Mouse (Mus musculus) ovary, postnatal 36 days (tissue): Measurements from ENCODE around the gene Tent5a.
A peak's percentile ranks its signal among the peaks of the same experiment; 100 is the strongest.

Experiments used
- DNase-seq: peaks from one replicate; pipeline ENCODE4 v3.0.0; 2022; ENCODE audit warnings: low spot score, mixed read lengths

Gene Tent5a

DNA sequence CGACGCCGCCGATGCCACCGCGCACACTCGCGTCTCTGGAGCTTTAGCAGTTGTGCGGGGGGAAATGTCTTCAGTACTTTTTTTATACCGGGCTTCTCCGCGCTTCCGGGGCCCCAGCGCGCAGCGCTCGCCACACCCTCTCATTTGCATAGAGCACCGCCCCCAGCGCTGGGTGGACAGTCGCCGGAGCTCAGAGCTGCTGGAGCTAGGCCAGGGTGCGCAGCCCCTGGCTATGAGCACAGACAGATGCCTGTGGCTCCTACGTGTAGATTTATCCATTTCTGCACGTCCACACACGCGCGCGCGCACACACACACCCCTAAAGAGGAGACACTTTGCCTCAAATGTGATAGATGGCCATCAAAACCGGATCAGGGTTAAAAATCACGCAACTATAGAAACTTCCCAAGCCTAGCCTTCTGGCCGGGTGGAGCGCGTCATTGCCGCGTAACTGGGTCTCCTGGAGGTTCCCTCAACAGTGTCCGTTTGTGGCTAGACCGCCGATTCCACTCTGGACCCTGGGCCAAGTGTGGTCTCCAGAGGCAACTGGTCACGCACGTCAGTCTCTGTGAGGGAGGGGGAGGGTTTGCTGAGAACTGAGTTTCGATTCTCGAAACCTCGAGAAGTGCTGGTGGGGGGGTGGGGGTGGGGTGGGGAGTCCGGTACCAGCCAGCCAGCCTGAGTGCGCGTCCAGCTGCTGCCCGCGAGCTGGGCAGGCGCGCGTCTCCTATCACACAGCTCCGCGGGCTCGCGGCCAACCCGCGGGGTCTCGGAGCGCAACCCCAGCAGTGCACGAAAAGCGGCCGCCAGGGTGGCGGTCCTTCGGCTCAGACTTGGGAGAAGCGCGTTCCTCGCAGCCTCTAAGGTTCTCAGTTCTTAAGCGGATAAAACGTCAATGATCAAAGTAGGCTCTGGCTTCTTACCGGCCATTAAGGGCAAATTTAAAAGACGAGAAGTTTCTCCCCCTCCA lies at the start of gene Tent5a:
TSS of gene Tent5a (minus strand) at position 107 of the 970 bp plus-strand sequence.
- DNase-seq: peak; percentile 88

DNA sequence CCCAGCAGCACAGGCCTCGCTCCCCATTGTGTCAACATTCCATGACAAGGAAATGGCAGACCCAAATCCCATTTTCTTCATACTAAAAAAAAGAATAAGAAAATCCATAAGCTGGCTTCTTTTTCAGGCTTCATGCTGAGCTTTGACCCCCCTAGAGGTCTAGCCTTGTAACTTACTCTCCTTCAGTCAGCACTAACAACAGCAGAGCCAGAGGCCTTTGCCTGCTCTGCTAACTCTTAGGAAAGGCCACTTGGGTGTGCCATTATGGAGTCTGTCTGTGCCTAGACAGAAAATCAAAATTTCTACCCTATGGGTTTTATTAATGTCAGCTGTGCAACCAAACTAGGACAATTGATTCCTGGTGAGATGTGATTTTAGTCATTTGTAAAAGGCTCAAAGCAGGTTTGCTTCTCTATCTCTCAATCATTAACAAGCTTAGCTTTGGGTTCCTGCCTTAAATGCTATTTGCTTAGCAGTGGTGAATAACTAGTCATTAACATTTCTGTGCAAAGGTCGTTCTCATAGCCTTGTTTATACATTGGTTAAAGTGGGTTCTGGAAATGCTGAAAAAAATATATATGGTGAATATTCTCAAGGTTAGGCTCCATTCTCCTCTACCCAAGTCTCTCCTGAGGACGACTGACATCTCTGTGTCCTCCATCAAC lies 49.6 kb upstream of the Tent5a start:
- DNase-seq: no peak

DNA sequence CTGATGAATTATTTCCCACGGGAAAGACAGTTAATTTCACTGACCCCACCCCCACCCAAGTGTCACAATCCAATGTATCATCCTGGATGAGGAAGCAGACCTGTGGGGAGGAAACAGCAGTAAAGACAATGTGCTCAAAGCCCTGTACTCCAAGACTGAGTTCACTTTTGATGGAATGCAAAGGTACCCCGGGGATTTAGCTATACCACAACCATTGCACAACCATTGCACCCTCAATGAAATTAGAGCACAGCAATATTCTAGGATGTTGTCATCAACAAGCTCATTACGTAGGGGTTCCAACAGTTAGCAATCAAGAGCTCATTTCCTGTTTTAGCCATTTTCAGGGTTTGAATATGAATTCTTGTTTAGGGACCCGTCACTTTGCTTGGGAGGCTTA lies 48.0 kb upstream of the Tent5a start:
- no peak for DNase-seq

DNA sequence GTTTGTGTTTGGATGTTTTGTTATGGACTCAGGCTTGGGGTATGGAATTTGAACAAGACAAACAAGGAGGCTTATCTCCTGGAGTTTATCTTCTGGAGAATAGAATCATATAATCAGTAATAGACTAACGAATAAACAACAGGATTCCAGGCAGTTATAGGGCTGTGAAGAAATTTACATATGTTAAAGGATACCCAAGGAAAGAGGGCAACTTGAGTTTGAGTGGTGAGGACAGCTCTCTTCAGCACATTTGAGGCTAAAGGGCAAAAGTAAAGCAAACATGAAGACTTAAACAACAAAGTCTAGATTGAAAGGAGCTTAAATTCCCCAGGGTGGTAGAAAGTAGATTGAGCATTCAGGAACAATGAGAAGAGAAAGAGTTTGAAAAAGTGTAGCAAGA lies 44.9 kb upstream of the Tent5a start:
- DNase-seq: no peak

DNA sequence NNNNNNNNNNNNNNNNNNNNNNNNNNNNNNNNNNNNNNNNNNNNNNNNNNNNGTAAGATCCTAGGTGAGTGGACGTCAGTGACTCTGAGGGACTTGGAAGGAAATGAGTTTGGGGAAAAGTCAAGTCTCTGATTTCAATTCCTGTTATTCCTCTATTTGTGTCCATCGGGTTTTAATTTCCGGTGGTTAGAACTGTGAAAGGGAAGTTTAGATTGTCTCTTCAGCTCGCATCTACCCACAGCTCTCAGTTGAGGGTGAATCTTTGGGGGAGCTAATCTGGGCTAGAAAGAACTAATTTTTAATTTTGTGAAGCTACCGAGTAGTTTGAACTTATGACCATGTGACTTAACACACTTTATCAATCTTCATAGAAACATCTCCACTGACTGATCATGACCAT lies 42.4 kb upstream of the Tent5a start:
- DNase-seq: no peak

DNA sequence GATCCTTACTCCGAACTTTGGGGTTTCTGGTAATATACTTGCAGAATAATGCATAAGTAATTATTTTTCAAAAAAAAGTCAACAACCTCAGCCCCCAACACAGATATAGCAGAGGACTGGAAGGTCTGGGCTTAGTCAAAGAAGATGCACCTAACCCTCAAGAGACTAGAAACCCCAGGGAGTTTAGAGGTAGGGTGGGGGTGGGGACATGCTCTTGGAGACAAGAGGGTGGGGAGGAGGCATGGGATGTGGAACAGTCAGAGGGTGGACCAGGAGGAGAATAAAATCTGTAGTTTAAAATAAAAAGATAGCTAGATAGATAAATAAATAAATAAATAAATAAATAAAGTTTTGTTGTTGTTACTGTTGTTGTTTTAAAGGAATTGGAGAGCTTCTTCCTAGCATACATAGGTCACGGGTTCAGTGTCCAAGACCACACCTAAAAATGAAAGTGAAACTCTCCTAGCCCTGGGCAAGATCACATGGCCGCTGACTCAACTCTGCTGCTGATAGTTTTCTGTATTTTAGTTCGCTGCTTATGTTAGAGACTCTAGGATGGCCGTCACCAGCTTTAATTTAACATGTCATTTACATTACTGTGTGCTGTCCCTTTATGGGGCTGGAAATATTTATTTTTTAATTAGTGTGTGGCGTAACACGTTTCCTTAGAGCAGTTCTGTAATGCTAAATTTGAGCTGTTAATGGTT lies 30.2 kb upstream of the Tent5a start:
- DNase-seq: no peak

DNA sequence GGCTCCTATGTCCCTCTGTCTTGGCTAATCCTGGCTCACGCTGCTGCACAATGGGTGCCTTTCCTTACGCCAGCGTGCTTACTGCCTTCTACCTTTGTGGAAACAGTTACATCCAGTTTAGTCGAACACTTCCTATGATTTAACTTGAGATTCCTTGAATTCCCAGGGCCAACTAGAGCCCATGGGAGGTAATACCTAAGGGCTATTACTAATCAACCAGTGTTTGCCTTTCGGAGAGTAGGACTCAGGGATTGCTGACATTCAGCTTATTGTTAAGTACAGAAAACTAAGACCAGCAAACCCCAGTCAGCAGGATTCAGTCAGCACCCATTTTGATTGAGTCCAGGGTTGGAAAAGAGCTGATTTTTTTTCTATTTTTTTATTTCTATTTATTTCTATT lies 28.4 kb upstream of the Tent5a start:
- no peak for DNase-seq

DNA sequence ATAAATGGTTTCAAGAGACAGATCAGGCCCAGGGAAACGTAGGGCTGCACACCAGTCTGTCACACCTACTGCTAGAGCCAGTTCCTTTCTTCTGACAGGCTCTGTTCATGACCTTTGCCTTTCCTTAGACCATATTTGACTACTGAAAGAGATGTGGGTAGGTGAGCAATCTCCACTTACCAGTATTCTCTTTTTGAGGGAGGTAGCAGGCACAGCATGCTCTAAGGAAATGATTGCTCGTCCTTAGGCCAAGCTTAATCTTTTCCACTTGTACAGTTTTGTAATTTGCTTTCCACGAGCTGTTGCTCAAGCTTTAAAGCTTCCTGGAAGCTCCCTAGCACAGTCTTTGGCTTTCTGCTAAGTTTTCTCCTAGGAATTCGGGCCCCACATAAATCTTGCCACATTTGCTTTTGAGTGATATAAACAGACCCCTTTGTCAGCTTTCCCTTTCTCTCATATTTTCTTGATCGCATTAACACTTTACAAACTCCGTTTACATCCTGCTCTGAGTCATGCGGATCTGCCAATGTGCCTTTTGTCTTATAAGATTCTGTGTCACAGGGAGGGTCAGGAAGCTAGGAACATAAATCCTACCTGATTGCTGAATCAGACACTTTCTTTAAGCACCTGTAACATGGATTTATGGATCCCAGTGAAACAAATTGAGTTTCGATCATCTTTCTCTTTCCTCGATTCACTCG lies 20.8 kb upstream of the Tent5a start:
- no peak for DNase-seq

DNA sequence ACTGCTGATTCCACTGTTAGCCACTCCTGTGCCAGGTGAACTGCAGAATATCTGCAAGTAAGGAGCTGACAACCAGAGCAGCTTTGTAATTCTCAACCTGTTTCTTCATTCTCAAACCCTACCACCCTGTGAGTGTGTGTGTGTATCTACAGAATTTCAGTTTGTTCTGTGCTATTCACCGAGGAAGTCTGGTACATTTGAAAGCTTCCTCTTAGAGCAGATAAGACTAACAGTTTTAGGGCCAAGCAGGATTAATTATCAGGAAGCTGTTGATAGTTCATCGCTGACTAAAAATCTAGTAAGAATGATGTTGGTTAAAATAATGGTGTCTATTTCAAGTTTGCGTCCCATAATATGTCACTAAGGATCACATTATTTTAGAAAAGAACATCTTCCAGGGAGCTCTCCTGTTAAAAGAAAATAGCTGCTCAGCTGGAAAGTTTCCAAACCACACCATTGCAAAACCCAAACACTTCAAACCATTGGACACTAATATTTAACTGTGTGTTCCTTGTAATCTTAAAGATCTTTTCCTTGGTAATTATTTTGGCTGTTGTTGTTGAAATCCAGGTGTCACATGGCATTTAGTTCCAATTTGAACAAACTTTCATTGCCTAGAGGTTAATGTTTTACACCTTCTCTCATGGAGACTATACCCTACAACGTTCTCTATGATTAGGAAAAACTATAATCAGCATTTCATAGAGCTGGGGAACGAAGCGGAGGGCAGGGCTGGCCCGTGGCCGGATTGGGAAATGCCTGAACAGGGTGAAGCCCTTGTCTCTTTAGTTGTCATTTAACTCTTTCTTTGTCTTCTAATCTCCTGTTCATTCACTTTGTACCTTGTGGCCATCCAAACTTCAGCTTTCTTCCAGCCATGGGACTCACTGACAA lies 16.0 kb upstream of the Tent5a start:
- no peak for DNase-seq

DNA sequence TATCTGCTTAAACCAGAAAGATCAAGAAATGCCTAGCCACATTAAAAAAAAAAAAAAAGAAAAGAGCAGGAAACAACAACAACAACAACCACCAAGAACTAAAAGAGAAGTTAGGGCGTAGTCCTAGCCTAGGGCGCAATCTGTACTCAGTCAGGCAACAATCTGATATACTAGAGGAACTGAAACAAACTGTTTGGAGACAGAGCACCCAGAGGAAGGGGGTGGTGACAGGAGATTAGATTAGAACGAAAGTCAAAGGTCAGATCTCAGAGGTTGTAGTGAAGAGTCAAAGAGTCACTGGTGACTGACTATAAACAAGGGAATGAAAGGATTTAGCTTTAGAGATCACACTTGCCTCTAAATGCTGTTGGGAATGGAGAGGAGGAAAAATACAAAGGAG lies 13.2 kb upstream of the Tent5a start:
- DNase-seq: no peak

DNA sequence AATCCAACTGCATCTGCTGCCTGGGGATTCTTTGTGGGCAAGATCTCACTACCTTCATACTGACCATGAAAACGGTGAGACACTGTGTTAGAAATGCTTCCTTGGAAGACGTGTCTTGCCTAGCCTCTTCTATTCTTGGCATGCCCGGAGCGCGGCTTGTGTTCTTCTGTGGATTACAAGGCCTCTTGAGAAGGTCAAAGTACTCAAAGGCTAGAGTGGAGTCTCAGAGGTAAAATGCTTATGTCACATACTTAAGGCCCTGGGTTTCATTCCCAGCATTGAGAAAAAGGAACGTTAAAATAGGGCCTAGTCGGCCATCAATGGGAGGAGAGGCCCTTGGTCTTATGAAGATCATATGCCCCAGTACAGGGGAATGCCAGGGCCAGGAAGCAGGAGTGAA lies 8.9 kb upstream of the Tent5a start:
- DNase-seq: no peak

DNA sequence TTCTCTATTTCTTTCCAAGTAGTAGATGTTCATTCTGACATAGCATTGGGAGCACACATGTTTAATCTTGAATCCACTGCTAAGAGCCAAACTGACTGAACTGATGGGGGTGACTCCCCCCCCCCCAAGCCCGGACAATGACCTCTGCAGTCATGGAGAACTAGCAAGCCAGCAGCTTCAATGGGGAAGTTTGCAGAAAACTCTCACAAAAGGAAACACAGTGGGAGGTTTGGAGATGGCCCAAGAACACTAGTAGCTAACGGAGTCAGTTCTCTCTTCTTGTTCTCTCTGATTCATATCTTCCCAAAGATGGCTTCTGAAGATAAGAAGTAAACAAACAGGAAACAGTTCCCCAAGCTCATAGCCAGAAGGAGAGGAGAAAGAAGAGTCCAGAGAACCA lies 4.4 kb upstream of the Tent5a start:
- DNase-seq: no peak

DNA sequence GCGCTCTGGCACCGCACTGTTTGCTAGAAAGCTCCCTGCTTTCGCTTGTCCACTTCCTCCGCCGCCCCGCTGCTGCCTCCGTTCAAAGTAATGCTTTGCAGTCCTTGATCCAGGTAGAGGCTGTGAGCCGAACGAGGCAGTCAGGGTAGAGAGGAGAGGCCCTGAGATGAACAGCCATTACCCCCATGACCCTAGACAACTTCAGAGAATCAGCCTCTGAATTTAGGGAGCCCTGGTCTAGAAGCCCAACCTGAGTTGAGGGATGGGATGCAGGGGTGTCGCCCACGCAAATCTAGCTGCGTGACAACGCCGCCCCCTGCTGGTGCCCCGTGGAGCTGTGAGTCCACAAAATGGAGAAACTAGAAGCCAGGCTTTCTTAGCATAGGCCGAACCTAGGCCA lies 1.1 kb upstream of the Tent5a start:
- DNase-seq: peak; percentile 88

DNA sequence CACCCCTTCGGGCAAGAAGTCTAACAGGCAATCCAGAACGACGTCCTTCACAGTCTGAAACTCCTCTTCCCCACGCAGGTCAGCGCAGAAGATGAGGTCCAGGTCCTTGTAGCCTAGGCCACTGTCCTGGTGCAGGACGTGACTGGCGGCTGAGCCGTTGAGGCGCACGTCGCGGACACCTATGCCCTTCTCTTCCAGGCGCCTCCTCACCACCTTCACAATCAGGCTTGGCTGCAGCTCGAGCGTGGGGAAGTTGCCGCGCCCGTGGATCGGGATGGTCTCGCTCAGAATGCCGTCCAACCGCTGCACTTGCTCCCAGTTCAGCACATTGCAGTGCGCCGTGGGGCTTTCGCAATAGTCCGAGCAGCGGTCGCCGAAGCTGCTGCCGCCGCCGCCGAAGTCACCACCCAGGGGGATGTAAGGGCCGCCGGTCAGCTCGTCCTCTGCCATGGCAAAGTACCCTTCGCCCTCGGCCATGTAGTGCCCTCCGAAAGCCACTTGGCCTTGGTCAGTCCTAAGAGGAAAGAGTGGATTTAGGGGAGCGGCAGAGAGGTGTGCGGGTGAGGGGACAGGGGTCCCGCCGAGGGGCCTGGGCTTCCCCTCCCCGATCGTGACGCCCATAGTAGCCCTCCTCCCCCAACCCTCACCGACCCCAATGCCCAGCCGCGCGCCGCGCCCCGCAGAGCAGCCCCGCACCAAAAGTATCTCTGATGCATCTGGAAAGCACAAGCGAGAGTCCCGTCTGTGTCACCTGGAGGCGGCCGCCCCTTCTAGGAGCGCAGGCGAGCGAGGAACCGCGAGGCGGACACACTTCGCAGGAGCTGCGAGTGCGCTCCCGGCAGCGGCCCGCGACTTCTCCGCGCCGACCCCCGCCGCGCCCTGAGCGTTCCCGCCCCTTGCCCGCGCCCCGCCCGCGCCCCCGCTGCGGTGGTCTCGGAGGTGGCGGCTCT lies 581 bp downstream of the Tent5a start:
- DNase-seq: peak; percentile 63

DNA sequence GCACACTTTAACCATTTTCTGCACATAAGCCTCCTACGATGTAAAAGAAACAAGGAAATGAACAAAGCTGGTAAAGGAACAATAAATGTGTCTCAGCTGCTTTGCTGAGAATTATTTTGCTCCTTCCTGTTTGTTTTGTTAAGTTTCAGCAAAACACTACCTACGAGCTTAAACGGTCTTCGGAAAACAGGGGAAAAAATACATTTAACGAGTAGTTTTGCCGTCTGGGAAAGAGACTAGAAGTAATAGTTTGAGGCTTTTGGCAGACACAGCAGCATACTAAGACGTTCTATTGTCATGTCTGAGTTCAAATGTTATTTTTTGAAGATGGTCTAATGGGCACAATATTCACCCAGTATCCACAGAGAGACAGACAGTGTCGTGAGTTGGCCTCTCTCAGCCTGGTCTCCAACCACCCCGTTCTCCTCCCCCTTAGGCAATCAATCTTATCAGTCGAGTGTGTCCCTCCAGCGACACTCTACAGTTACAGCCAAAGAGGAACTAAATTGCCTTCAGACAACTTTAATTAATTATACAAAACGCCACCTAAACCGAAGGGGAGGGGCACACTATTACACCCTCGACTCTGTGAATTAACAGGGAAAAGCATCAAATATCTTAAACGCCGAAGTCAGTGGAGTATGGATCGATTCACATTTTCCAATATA lies 1.8 kb downstream of the Tent5a start:
- DNase-seq: no peak

DNA sequence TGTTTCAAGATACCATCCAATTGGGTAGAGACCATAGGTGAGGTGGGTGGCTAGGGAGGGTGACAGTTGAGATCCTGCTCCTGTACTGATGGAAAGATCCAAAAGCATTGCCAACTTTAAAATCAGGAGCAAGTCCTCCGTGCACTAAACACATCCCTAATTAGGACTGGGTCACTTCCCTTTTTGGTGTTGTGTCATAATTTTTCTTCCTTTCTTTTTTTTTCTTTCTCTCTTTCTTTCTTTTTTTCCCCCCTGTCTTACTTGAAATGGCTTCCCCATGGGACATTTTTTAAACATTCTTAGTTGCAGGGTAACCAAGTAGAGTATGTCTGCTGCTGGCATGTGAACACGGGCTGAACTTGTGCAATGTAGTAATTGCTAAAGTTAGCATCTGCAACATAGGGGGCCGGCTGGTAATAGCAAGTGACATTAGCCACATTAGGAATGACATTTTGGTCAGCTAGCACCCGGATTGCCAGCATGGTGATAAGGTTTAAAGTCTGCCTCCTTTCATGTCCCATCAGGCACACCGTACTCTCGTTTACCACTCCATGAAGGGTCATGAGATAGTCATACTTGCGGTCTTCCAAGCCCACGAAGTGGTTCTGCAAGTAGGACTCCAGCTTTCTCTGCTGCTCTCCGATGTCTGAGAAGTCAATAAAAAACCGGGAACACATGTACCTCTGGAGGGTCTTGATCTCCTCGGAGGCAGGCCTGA lies 2.8 kb downstream of the Tent5a start:
- DNase-seq: no peak

DNA sequence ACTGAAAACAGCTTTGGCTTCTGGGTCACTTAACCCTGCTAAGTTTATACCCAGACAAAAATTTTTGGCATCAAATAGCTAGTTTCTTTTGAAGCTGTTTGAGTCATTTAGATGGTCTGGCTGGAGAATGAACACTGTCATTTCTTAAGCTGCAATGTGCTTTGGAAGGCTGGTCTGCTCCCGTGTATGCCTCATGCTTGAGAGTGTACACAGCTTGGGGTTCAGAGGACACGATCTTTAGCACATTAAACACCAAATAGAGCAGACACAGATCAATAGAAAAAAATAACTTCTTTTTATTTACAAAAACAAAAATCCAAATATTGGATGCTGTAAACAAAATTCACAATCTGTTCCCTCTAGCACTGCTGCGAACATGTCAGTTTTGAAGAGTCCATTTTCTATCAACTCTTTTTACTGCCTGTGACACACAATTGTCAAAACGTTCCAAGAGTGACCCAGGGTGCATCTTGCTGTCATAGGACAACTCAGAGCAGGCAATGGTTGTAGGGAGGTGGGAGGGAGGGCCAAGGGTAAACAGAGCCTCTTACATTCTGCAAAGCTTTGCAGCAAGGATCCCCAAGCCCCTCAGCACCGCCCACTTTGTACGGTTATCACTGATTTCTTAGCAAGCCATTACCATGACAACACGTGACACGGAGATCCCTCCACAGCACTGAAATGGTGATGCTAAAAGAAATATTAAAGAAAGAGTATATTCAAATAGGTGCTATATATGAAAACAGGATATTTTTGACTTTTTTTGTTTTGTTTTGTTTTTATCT lies 6.8 kb downstream of the Tent5a start:
- DNase-seq: no peak

DNA sequence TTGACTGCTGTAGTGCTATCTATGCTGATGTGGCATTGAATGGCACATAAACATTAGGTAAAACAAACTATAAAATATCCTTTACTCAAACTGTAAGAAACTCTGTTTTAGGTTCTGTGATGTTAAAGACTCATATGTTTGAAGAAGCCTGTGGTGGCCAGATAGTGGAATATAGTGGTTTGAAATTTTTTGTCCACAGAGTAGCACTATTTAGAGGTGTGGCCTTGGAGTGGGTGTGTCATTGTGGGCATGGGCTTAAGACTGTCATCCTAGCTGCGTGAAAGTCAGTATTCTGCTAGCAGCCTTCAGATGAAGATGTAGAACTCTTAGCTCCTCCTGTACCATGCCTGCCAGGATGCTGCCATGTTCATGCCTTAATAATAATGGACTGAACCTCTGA lies 11.0 kb downstream of the Tent5a start:
- no peak for DNase-seq
